Mouse (Mus musculus) liver, embryonic 13.5 days (tissue): ENCODE measurements around the gene Dcpp3. TPM values are rescaled to one million over a fixed set of nuclear protein-coding genes. Genes with fewer than 3 reads are reported as not detected.
"Not testable (repeated sequence)": the region's sequence is repeated elsewhere in the genome, so short reads cannot be mapped to it uniquely, and the experiment has no call there.

ENCODE experiments used
- ATAC-seq: fragments of 200-750 bp; cut with Nextera tagmentation; 2 replicates; pipeline ENCODE4 v1.8.0; 2017; ENCODE audit warnings: low read depth, mild to moderate bottlenecking, moderate number of reproducible peaks, moderate library complexity
- DNase-seq: peaks from one replicate; pipeline ENCODE4 v3.0.0; 2022
- H3K27ac ChIP-seq: fragments of 300-500 bp; sonication (generic); 2 replicates; pipeline ENCODE4 v1.5.1; 2015; ENCODE audit warnings: moderate library complexity, mild to moderate bottlenecking, inconsistent platforms
- H3K27me3 ChIP-seq: fragments of 300-500 bp; sonication (generic); 2 replicates; pipeline ENCODE4 v1.6.1; 2015; ENCODE audit warnings: mild to moderate bottlenecking, inconsistent platforms
- H3K36me3 ChIP-seq: fragments of 300-500 bp; sonication (generic); 2 replicates; pipeline ENCODE4 v1.6.1; 2015; ENCODE audit warnings: mild to moderate bottlenecking, inconsistent platforms
- H3K4me1 ChIP-seq: fragments of 300-500 bp; sonication (generic); replicated peaks from 2 replicates; pipeline ENCODE4 v1.6.1; 2015; ENCODE audit warnings: inconsistent platforms
- H3K4me2 ChIP-seq: fragments of 300-500 bp; sonication (generic); 2 replicates; pipeline ENCODE4 v1.6.1; 2015; ENCODE audit warnings: inconsistent platforms, mild to moderate bottlenecking, moderate library complexity
- H3K4me3 ChIP-seq: fragments of 300-500 bp; sonication (generic); replicated peaks from 2 replicates; pipeline ENCODE4 v1.5.1; 2015; ENCODE audit warnings: mild to moderate bottlenecking, inconsistent platforms
- H3K9ac ChIP-seq: fragments of 300-500 bp; sonication (generic); 2 replicates; pipeline ENCODE4 v1.6.1; 2015; ENCODE audit warnings: mild to moderate bottlenecking, inconsistent platforms
- H3K9me3 ChIP-seq: fragments of 300-500 bp; sonication (generic); replicated peaks from 2 replicates; pipeline ENCODE4 v1.6.1; 2016; ENCODE audit warnings: inconsistent platforms
- WGBS: fragments of 180-500 bp; shearing (Covaris S2); methylation state at CpG from one replicate; pipeline ENCODE4 v1.1.7; 2015; ENCODE audit not compliant: insufficient replicate concordance; 5-methylcytosine and 5-hydroxymethylcytosine counted together
- polyA plus RNA-seq: library from polyadenylated mRNA; unstranded; fragments of >200 nt; fragmentation: Nextera tagmentation; extraction: Ambion mirVana; gene quantifications from 2 replicates; pipeline ENCODE4 v1.2.1, GENCODE M21; 2015

The Dcpp3 gene
- polyA plus RNA-seq, 1 experiment from 2014 or later, result not detected

GRCm38 (mm10) chr17:23947486-23947885 lies 30.2 kb downstream of the Dcpp3 start:
- not testable (repeated sequence) for H3K4me1 ChIP-seq, H3K4me2 ChIP-seq, H3K27ac ChIP-seq, ATAC-seq, H3K4me3 ChIP-seq, DNase-seq, H3K9ac ChIP-seq, H3K36me3 ChIP-seq, H3K27me3 ChIP-seq, H3K9me3 ChIP-seq
- WGBS, result 51% methylated on average over 4 of the region's 4 CpGs

- no peaks in the 10 kb centered on the region for H3K27me3 ChIP-seq
- no peaks in the 10 kb centered on the region for H3K9me3 ChIP-seq
- H3K36me3 ChIP-seq, result no peaks in the 10 kb centered on the region
- DNase-seq, result no peak
- no peaks in the 10 kb centered on the region for H3K4me1 ChIP-seq
- no peak overlapping the region for H3K4me3 ChIP-seq
- no peak overlapping the region for H3K27ac ChIP-seq
- H3K4me2 ChIP-seq, result no peak overlapping the region
- H3K9ac ChIP-seq, result no peak overlapping the region
- WGBS, result 62% methylated on average over 2 of the region's 2 CpGs
- ATAC-seq, result no peak
These were observed 31.8 kb downstream of the Dcpp3 start for GRCm38 (mm10) chr17:23949068-23949467.

- not testable (repeated sequence) for H3K36me3 ChIP-seq, H3K9ac ChIP-seq, ATAC-seq, H3K9me3 ChIP-seq, H3K4me2 ChIP-seq, DNase-seq, H3K4me3 ChIP-seq, H3K4me1 ChIP-seq, H3K27ac ChIP-seq, H3K27me3 ChIP-seq
- 51% methylated on average over 4 of the region's 4 CpGs for WGBS
These were observed 33.6 kb downstream of the Dcpp3 start for GRCm38 (mm10) chr17:23950828-23951227.

GRCm38 (mm10) chr17:23955174-23955573 lies 37.9 kb downstream of the Dcpp3 start, which contains the start of gene Sbpl:
Gene Sbpl (minus strand): TSS chr17:23955274.
- no peaks in the 10 kb centered on the region for H3K27me3 ChIP-seq
- H3K27ac ChIP-seq, result no peak within 1 kb of the TSS
- ATAC-seq, result no peak
- no peak within 1 kb of the TSS for H3K4me2 ChIP-seq
- no peak for DNase-seq
- no peak within 1 kb of the TSS for H3K4me3 ChIP-seq
- H3K36me3 ChIP-seq, result no peaks in the 10 kb centered on the region
- no peaks in the 10 kb centered on the region for H3K4me1 ChIP-seq
- 63% methylated on average over 5 of the region's 5 CpGs for WGBS
- H3K9me3 ChIP-seq, result no peaks in the 10 kb centered on the region
- H3K9ac ChIP-seq, result no peak within 1 kb of the TSS

GRCm38 (mm10) chr17:23960084-23960738 lies 43.0 kb downstream of the Dcpp3 start:
- no peak overlapping the region for H3K4me3 ChIP-seq
- H3K9me3 ChIP-seq, result no peaks in the 10 kb centered on the region
- H3K27ac ChIP-seq, result no peak overlapping the region
- H3K4me2 ChIP-seq, result no peak overlapping the region
- ATAC-seq (0 out of 2 replicates have a peak, but pooled peaks have one; percentile 51), DNase-seq (peak; percentile 34)
- no peaks in the 10 kb centered on the region for H3K36me3 ChIP-seq
- no peak overlapping the region for H3K9ac ChIP-seq
- H3K4me1 ChIP-seq, result no peaks in the 10 kb centered on the region
- 35% methylated on average over 3 of the region's 3 CpGs for WGBS
- no peaks in the 10 kb centered on the region for H3K27me3 ChIP-seq

GRCm38 (mm10) chr17:23961573-23962122 lies 44.4 kb downstream of the Dcpp3 start:
- WGBS, result 49% methylated on average over 4 of the region's 4 CpGs
- Histone ChIP-seq H3K9ac (no peak overlapping the region), H3K36me3 (no peaks in the 10 kb centered on the region), H3K4me1 (no peaks in the 10 kb centered on the region), H3K27ac (no peak overlapping the region), H3K4me2 (no peak overlapping the region), H3K4me3 (no peak overlapping the region), H3K9me3 (no peaks in the 10 kb centered on the region), H3K27me3 (no peaks in the 10 kb centered on the region)
- DNase-seq (no peak), ATAC-seq (no peak)

GRCm38 (mm10) chr17:23965805-23966425 lies 48.7 kb downstream of the Dcpp3 start:
- Histone ChIP-seq H3K27ac (no peak overlapping the region), H3K4me3 (no peak overlapping the region), H3K27me3 (no peaks in the 10 kb centered on the region), H3K9ac (no peak overlapping the region), H3K36me3 (no peaks in the 10 kb centered on the region), H3K4me2 (no peak overlapping the region), H3K9me3 (no peaks in the 10 kb centered on the region), H3K4me1 (no peaks in the 10 kb centered on the region)
- DNase-seq (no peak), ATAC-seq (no peak)
- 37% methylated on average over 6 of the region's 6 CpGs for WGBS

- Histone ChIP-seq H3K4me1 (no peaks in the 10 kb centered on the region), H3K9me3 (no peaks in the 10 kb centered on the region), H3K4me3 (no peak overlapping the region), H3K27ac (no peak overlapping the region), H3K4me2 (no peak overlapping the region), H3K27me3 (no peaks in the 10 kb centered on the region), H3K9ac (no peak overlapping the region), H3K36me3 (no peaks in the 10 kb centered on the region)
- no peak for ATAC-seq
- 36% methylated on average over 10 of the region's 10 CpGs for WGBS
- DNase-seq, result no peak
These were observed 49.6 kb downstream of the Dcpp3 start for GRCm38 (mm10) chr17:23966658-23967401.

- Histone ChIP-seq H3K27me3 (no peaks in the 10 kb centered on the region), H3K4me1 (no peaks in the 10 kb centered on the region), H3K9ac (no peak overlapping the region), H3K9me3 (no peaks in the 10 kb centered on the region), H3K36me3 (no peaks in the 10 kb centered on the region), H3K4me3 (no peak overlapping the region), H3K4me2 (no peak overlapping the region), H3K27ac (no peak overlapping the region)
- ATAC-seq (no peak), DNase-seq (no peak)
- whole genome bisulfite sequencing, result 35% methylated on average over 2 of the region's 2 CpGs
These were observed 51.5 kb downstream of the Dcpp3 start for GRCm38 (mm10) chr17:23968780-23969179.
